Mouse (Mus musculus) CD4-positive naive resting alpha-beta T cell, adult 76 days (primary cell): Measurements from ENCODE around the gene Hyls1. TPM values are rescaled to one million over a fixed set of nuclear protein-coding genes. Genes with fewer than 3 reads are reported as not detected.

Experiments used
- total RNA-seq: library from RNA; stranded (reverse); gene quantifications from one replicate; pipeline ENCODE4 v1.2.4, GENCODE M21; 2023

Gene Hyls1
- total RNA-seq = 9.1 TPM

DNA sequence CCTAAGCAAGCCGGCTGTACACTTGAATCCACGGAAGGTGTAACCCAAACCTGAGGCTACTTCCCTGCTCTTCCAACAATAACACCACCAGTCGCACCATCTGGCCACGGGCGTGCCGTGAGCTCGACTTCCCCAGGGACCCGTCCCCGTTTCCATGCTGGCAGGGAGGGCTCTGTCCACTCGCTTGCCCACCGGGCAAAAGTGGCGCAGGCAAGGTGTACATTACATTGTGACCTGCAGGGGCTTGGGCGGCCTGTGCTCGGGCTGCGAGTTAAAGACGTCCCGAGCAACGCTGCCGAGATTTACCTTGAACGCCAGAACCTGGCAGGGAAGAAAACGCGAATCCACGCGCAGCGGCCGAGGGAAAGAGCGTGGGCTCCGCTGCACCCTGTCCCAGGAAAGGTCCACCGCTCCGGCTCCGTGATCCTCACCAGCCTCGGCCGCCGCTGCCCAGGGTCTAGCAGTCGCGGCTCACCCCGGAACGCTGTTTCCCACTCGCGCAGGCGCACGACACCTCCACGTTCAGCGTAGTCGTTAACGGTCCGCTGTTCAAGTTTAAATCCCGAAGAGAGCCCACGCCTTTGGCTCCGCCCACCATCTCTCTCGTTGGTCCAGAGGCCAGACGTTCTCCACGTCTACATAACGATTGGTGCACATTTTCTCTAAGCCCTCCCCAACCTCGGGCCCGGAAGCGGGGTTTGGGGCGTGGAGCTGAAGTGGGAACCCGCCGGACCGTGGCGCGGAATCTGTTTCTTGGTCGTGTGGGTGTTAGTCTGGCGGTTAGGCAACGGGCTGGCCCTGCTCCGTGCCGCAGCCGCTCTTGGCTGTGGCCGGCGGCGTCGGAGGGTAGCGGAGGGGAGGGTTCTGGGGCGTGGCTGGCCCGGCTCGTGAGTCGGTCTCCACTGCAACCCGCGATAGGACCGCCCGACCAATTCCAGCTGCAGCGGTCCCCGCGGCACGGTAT, at the start of gene Hyls1, which contains the start of gene Pate2:
Gene Hyls1, minus strand, starts transcription at position 828 of the 964 bp plus-strand sequence.
Gene Pate2, plus strand, starts transcription at position 714 of the 964 bp plus-strand sequence.

GRCm38 (mm10) chr9:35611841-35612240, 41.6 kb upstream of the Hyls1 start, which contains the start of gene Pate4:
Pate4 (minus strand) TSS chr9:35611941.

DNA sequence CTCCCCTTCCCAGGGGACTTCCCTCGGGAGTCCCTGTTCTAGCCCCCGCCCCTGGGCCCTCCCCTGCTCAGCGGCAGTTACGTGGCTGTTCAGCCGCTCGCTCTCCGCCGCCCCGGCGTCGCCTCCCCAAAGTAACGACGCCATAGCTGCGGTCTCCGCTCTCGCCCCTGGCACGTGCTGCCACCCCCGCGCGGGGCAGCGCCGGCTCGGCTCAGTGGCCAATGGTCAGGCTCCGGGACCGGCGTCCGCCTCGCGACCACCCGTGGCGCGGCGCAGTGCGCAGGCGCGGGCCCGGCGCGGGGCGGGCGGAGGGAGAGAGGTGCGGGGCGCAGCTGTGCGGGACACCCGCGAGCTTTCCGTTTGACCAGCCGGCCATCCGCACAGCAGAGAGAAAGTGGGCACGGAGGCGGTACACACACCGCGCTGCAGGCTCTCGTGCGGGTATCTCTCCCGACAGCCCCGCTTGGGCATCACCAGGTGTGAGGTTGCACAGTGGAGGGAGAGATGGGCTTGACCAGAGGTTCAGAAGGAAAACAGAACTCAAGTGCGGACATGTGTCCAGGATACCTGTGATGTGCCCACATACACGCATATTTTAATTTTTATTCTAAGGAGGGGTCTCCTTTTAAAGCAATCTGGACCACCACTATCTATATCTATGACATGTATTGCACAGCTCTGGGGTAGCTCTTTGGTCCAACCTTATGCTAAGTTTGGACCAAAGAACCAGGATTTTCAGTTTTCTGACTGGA, 11.8 kb downstream of the Hyls1 start, which contains the start of the genes Ddx25 and Pus3:
Gene Ddx25, minus strand, starts transcription at position 272 of the 752 bp plus-strand sequence.
Gene Pus3, plus strand, starts transcription at position 339 of the 752 bp plus-strand sequence.

GRCm38 (mm10) chr9:35518169-35518568, 52.0 kb downstream of the Hyls1 start, which contains the start of gene Gm1113:
Gm1113 (minus strand) TSS chr9:35518269.

Other genes with a start within 250 kb of the Hyls1 start
- 24.1 TPM for gene Cdon, start 149.3 kb downstream of the Hyls1 start, total RNA-seq
- gene Gm1113, start 52.1 kb downstream of the Hyls1 start, total RNA-seq = not detected
- gene Ddx25, start 11.9 kb downstream of the Hyls1 start, total RNA-seq = 0.32 TPM
- gene Pus3, start 11.8 kb downstream of the Hyls1 start, total RNA-seq = 30.6 TPM
- 0.32 TPM for gene Pate2, start 114 bp downstream of the Hyls1 start, total RNA-seq
- gene Pate4, start 41.5 kb upstream of the Hyls1 start, total RNA-seq = not detected
- not detected for gene Pate3, start 77.8 kb upstream of the Hyls1 start, total RNA-seq
- not detected for gene Pate1, start 117.0 kb upstream of the Hyls1 start, total RNA-seq
- not detected for gene Gm17677, start 170.7 kb upstream of the Hyls1 start, total RNA-seq
- not detected for gene Gm17727, start 207.7 kb upstream of the Hyls1 start, total RNA-seq
- gene Gm27235, start 219.7 kb upstream of the Hyls1 start, total RNA-seq = not detected
- gene D730048I06Rik, start 219.7 kb upstream of the Hyls1 start, total RNA-seq = not detected